Mouse (Mus musculus) spleen, postnatal 36 days (tissue): ENCODE results near the gene Tmem132a.

ENCODE experiments used
- DNase-seq, 2 experiments: peaks; one replicate each; pipeline ENCODE4 v3.0.0; 2022; ENCODE audit warnings: low spot score in 2 of 2, mixed read lengths in 1 of 2

Tmem132a gene

GRCm38 (mm10) chr19:10878201-10878837 lies 8.6 kb upstream of the Tmem132a start:
- DNase-seq = no peak

GRCm38 (mm10) chr19:10871328-10871961 lies 1.7 kb upstream of the Tmem132a start:
- no peak for DNase-seq

GRCm38 (mm10) chr19:10870676-10871075 lies 936 bp upstream of the Tmem132a start:
- DNase-seq = no peak

- peak; percentile 15 to 19 for DNase-seq
These were observed 377 bp downstream of the Tmem132a start for GRCm38 (mm10) chr19:10869241-10869885.

GRCm38 (mm10) chr19:10868623-10869141 lies 1.1 kb downstream of the Tmem132a start:
- DNase-seq = no peak

GRCm38 (mm10) chr19:10867946-10868622 lies 1.7 kb downstream of the Tmem132a start:
- DNase-seq = no peak

- no peak for DNase-seq
These were observed 3.4 kb downstream of the Tmem132a start for GRCm38 (mm10) chr19:10866351-10866750.

- DNase-seq = no peak
These were observed 9.7 kb downstream of the Tmem132a start for GRCm38 (mm10) chr19:10860072-10860497.

- no peak for DNase-seq
These were observed 13.2 kb downstream of the Tmem132a start for GRCm38 (mm10) chr19:10856520-10856919.

- DNase-seq = no peak
These were observed 14.3 kb downstream of the Tmem132a start for GRCm38 (mm10) chr19:10855422-10855821.

GRCm38 (mm10) chr19:10847311-10848087 lies 22.2 kb downstream of the Tmem132a start:
- no peak for DNase-seq

GRCm38 (mm10) chr19:10846150-10846549 lies 23.6 kb downstream of the Tmem132a start:
- DNase-seq = no peak

- peak in 1 of 2 experiments; percentile 34 for DNase-seq
These were observed 24.3 kb downstream of the Tmem132a start for GRCm38 (mm10) chr19:10845454-10845853.

GRCm38 (mm10) chr19:10844206-10844605 lies 25.5 kb downstream of the Tmem132a start:
- no peak for DNase-seq

- peak; percentile 58 to 63 for DNase-seq
These were observed 26.8 kb downstream of the Tmem132a start for GRCm38 (mm10) chr19:10842914-10843313.

GRCm38 (mm10) chr19:10841721-10842626 lies 27.8 kb downstream of the Tmem132a start:
- DNase-seq = peak; percentile 81 to 85

GRCm38 (mm10) chr19:10839010-10839892 lies 30.5 kb downstream of the Tmem132a start, which contains the start of gene Slc15a3:
TSS of gene Slc15a3 (plus strand) at chr19:10839727.
- no peak for DNase-seq

GRCm38 (mm10) chr19:10835671-10836070 lies 34.1 kb downstream of the Tmem132a start:
- no peak for DNase-seq

GRCm38 (mm10) chr19:10833611-10834010 lies 36.1 kb downstream of the Tmem132a start:
- no peak for DNase-seq
